Mouse (Mus musculus) effector memory CD4-positive, alpha-beta T cell, adult 7 months (primary cell): ENCODE data around the gene Lamtor4. TPM values are rescaled to one million over a fixed set of nuclear protein-coding genes. Genes with fewer than 3 reads are reported as not detected.

Source experiments
- polyA plus RNA-seq: library from polyadenylated mRNA; unstranded; fragments of 100-300 nt; shearing (Covaris generic); gene quantifications from one replicate; pipeline ENCODE4 v1.2.1, GENCODE M21; 2017

Gene Lamtor4
- 35.9 TPM for polyA plus RNA-seq

DNA sequence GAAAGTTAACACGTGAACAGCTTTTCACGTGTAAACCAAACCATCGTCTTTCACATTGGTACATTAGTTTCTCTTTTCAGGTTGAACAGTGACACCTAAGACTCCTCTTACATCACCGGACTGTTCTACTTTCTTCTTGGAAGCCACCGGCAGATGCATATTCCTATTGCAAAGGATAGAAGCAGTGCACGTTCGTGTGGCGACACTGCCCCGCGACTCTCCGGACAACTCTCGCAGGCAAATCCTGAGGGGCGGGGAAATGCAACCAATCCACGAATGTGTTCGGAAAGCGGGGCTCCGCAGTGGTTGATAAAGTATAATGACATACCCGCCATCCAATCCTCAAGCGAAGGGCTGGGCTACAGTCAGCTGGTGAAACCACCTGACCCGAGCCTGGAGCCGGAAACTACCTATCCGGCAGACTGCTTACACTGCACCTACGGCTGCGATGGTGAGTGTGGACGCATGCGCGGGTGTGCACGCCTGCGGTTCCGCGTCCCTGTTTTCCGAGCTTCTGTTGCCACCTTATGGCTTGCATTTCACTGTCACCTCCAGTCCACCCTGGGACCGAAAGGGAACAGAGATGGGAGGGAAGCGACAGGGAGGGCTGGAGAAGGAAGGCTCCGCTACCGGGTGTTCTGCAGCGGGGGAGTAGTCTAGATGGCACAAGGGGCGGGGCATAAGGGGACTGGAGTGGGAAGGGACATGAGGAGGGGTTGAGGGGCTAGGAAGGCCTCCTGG lies at the start of gene Lamtor4:
Gene Lamtor4 (plus strand): TSS at position 130 of the 741 bp plus-strand sequence.

DNA sequence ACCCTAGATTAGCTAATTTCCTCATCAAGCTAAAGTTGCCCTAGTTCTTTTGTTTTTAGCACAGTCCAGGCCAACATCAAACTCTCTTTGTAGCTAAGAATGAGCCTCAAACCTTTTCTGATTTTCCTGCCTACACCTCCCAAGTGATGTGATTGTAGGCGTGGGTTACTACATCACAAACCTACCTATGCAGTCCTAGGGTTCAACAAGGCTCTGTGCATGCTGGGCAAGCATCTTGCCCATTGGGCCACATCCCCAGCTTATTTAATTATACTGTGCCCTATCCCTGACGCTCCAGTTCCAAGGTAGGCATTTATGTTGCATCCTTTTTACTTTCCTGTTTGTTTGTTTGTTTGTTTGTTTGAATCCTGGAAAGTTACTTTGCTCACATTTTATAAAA lies 29.6 kb upstream of the Lamtor4 start, which contains the start of gene Nxpe5:
Gene Nxpe5 (plus strand): TSS at position 199 of the 400 bp plus-strand sequence.

DNA sequence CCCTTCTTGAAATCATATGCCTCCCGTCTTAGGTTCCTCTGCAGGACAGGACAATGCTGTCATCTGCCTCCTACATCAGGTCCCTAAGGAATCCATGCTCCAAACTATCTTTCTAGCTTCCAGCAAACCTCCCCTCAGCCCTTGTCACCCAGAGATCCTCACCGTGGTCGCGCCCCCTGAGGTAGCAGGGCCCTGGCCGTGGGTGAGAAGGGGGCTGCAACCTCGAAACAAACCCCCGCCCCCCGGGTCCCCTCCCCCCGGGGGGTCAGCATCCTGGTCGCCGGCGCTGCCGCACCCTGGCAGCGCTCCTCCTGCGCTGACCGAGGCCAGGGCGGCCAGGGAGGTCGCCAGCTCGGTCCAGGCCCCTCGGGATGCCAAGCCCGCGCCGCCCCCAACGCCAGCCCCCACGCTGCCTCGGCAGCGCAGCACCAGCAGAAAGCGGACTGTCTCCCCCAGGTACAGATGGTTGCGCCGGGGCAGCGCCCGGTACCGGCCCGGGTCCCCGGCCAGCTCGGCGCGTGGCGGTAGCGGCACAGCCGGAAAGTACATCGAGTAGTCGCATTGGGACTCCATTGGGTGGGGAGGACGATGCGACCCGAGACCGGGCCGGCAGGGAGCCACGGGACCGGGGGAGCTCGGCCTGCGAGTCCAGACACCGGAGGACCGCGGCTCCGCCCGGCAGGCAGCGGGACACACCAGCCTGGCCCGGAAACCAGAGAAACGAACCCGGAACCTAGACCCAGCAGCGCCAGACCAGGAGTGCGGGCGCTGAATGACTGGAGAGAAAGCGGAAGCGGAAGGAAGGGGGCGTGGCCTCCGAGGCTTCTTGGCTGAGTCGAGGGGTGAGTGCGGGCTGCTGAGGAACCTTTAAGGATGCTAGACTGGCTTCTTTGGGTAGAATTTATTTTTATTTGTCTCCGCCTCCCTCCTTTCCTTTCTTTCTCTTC lies 8.3 kb downstream of the Lamtor4 start, which contains the start of gene BC037034:
Gene BC037034 (minus strand): TSS at position 774 of the 947 bp plus-strand sequence.

DNA sequence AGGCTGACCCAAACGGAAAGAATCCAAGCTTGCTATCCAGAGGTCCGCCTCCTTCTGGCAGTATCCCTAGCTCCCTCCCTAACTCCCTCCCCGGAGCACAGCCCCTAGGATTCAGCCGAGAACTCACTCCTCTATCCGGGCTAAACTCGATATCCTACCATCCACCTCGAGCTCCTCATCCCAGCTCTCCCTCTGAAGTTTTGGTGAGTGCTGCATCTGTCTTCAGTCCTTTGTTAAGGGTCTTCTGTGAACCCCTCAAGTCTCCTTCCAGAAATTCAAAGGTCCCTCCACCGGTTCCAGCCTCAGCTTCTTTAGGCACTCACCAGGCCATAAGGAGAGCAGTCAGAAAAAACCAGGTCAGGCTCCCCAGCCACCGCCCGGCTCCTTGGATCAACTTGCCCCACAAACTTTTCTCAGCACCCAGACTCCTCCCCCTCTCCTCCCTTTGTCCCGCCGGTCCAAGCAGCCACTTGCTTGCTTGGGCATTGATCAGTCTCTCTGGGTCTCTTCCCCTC lies 17.2 kb downstream of the Lamtor4 start, which contains the start of gene Gal3st4:
Gene Gal3st4 (minus strand): TSS at position 432 of the 515 bp plus-strand sequence.

DNA sequence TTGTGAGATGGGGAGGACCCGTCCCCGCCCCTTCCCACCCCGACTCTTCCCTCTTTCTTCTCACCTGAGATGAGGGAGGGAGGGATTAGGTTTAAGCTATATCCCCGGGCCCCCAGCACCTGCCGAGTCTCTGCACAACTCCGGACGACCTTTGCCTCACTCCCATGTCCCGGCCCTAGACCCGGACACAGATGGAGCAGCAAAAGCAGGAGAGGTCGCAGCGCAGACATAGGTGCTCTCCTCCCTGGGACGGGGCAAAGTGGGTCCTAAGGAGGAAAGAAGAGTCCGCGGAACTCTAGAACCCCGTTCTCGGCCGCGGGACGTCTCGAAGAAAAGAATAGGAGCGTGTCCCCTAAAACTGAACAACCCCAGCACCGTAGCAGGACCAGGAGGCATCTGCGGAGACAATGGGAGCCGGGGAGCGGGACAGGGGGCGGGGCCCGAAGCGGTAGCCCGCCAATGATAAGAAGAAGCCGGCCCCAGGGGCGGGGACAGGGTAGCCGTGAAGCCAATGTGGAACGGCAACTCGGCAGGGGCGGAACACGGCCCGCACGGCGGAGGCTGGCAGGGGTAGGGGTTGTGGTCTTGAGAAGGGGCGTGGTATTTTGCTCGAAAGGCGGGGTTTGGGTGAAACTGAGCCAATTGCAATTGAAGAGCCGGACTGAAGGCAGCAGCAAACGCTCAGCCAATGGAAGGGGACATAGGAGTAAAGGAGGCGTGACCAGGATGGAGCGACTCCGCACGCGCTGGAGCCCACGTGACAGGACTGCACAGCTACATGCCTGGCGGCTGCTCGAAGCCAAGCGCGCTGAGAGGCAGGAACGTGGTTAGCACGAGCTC lies 24.5 kb downstream of the Lamtor4 start, which contains the start of the genes Gm43720, Gpc2 and Stag3:
Gene Gm43720 (minus strand): TSS at position 374 of the 840 bp plus-strand sequence.
Gene Gpc2 (minus strand): TSS at position 421 of the 840 bp plus-strand sequence.
Gene Stag3 (plus strand): TSS at position 656 of the 840 bp plus-strand sequence.

Other genes with a start within 250 kb of the Lamtor4 start
- not detected for gene Smok3a, start 234.2 kb upstream of the Lamtor4 start, polyA plus RNA-seq
- 0.73 TPM for gene Smok3b, start 234.1 kb upstream of the Lamtor4 start, polyA plus RNA-seq
- 0.84 TPM for gene Smok3c, start 202.3 kb upstream of the Lamtor4 start, polyA plus RNA-seq
- 14.6 TPM for gene Zkscan1, start 170.4 kb upstream of the Lamtor4 start, polyA plus RNA-seq
- gene Zscan21, start 138.6 kb upstream of the Lamtor4 start, polyA plus RNA-seq = 28.0 TPM
- 6.6 TPM for gene Zfp113, start 99.7 kb upstream of the Lamtor4 start, polyA plus RNA-seq
- gene Cops6, start 94.4 kb upstream of the Lamtor4 start, polyA plus RNA-seq = 119 TPM
- gene Ap4m1, start 83.5 kb upstream of the Lamtor4 start, polyA plus RNA-seq = 9.5 TPM
- gene Mcm7, start 83.1 kb upstream of the Lamtor4 start, polyA plus RNA-seq = 56.4 TPM
- gene Taf6, start 68.0 kb upstream of the Lamtor4 start, polyA plus RNA-seq = 36.5 TPM
- 12.2 TPM for gene Cnpy4, start 68.0 kb upstream of the Lamtor4 start, polyA plus RNA-seq
- gene Mblac1, start 61.2 kb upstream of the Lamtor4 start, polyA plus RNA-seq = not detected
- gene Nxpe5, start 29.6 kb upstream of the Lamtor4 start, polyA plus RNA-seq = 0.55 TPM
- gene BC037034, start 8.6 kb downstream of the Lamtor4 start, polyA plus RNA-seq = 19.9 TPM
- gene Gal3st4, start 17.4 kb downstream of the Lamtor4 start, polyA plus RNA-seq = not detected
- gene Gm43720, start 24.5 kb downstream of the Lamtor4 start, polyA plus RNA-seq = 0.18 TPM
- 0.67 TPM for gene Gpc2, start 24.5 kb downstream of the Lamtor4 start, polyA plus RNA-seq
- 1.1 TPM for gene Stag3, start 24.8 kb downstream of the Lamtor4 start, polyA plus RNA-seq
- gene Pvrig, start 86.5 kb downstream of the Lamtor4 start, polyA plus RNA-seq = 5.2 TPM
- gene Zfp157, start 186.0 kb downstream of the Lamtor4 start, polyA plus RNA-seq = 8.0 TPM